Mouse (Mus musculus) cerebellum, adult 2 months (tissue): ENCODE measurements around the gene Trappc3l.

Experiments used
- CTCF ChIP-seq: fragments of 200-500 bp; IDR thresholded peaks from 2 replicates; pipeline ENCODE4 v1.5.1; 2011; ENCODE audit warnings: low read depth, mild to moderate bottlenecking, control low read depth, low read length, moderate library complexity, borderline replicate concordance; ENCODE audit not compliant: insufficient read depth
- POLR2A ChIP-seq: fragments of 200-500 bp; IDR thresholded peaks from 2 replicates; pipeline ENCODE4 v1.6.1; 2011; ENCODE audit warnings: low read length, control low read depth, borderline replicate concordance; ENCODE audit not compliant: insufficient read depth

DNA sequence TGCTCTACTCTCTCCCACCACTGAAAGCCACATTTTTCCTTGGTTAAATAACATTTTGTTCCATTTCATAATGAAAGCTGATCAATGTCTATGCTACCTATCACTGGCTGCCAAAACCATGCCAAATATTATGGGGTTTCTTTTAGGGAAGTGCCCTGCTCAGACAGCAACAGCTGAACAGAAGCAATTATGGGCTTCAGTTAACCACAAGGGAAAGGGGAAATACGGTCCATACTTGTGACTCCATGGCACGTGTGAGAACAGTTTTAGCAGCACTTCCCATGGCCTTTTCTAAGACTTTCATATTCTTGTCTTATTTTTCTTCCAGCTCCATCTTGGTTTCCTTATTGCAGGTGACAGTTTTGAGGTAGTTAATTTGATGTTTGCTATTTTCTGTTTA is 94.0 kb downstream of the Trappc3l start:
- TF ChIP-seq POLR2A (no peak), CTCF (no peak)
